Mouse (Mus musculus) adrenal gland, adult 2 months (tissue): Measurements from ENCODE around the gene Aldh16a1. TPM values are rescaled to one million over a fixed set of nuclear protein-coding genes. Genes with fewer than 3 reads are reported as not detected.
"Not testable (repeated sequence)": the region's sequence is repeated elsewhere in the genome, so short reads cannot be mapped to it uniquely, and the experiment has no call there.

Experiments
- DNase-seq: peaks from one replicate; pipeline ENCODE4 v3.0.0; 2021
- polyA plus RNA-seq: library from polyadenylated mRNA; depleted of rRNA; stranded (reverse); fragments of >200 nt; gene quantifications from 2 replicates; pipeline ENCODE4 v1.2.3, GENCODE M21; 2012
- total RNA-seq, 2 experiments: library from RNA; stranded (reverse); gene quantifications; 2 replicates each; pipeline ENCODE4 v1.2.3; 2021

Aldh16a1 gene
- total and polyA plus RNA-seq, 3 experiments, result 81.3 to 92.6 (median 86.6) TPM

DNA sequence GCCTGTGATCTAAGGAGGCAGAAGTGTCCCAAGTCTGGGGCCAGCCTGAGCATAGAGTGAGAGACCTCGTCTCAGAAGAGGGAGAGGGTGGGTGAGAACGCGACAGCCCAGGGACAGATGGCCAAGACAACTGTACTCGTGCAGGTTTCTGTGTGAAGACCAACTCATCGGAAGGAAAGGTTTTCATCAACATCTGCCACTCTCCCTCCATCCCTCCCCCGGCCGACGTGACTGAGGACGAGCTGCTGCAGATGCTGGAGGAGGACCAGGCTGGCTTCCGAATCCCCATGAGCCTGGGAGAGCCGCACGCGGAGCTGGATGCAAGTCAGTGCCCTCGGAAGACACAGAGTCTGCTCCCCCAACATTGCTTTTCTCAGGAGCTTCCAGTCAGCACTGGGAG, 3.1 kb upstream of the Aldh16a1 start:
- no peak for DNase-seq

DNA sequence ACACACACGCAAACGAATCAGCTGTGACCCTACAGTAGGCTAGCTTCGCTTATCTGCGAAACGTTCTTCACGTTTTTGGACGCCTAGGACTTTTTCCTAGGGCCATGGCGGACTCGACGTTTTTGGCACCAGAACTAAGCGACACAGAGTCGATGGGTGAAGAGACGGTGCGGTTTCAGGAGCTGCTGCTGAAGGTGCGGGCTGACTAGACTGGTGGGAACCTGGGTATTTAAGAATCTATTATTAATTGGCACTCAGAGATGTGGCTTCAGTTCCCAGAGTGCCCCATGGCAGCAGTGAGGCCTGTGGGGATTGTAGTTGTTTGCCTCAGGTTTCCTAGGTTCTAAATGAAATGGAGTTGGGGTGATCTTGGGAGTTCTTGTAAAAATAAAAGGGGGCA, 1.8 kb upstream of the Aldh16a1 start:
- no peak for DNase-seq

DNA sequence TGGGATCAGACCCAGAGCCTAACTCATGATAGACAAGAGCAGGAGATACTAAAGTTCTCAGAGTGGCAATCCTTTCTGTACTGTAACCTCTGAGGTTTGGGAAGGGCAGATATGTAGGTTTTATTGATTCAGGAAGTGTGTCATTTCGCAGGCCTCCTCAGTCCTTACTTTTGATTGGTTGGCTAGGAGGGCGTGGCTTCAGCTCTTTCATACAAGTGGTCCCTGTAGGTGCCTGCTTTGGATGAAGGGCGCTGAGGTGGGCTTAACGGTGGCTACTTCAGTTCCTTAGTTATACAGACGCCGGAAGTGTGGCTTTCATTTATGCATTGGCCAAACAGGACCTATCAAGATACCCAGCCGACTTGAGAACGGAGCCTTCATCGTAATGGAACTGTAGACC, 1.2 kb upstream of the Aldh16a1 start:
- DNase-seq, result no peak

DNA sequence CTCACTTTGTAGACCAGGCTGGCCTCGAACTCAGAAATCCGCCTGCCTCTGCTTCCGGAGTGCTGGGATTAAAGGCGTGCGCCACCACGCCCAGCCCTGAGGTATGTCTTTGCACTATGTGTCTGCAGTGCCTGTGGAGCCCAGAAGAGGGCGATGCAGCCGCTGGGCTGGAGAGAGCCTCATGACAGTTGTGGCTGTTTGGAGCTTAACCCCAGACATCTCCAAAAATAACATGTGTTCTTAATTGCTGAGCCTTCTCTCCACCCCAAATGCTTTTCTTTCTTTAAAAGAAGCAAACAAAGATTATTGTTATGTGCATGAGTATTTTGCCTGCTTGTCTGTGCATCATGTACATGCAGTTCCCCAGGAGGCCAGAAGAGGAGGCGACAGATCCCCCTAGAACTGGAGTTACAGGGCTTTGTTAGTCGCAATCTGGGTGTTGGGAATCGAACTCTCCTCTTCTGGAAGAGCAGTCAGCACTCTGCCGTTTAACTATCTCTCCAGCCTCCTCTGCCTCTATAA, 670 bp upstream of the Aldh16a1 start:
- DNase-seq, result peak; percentile 48

DNA sequence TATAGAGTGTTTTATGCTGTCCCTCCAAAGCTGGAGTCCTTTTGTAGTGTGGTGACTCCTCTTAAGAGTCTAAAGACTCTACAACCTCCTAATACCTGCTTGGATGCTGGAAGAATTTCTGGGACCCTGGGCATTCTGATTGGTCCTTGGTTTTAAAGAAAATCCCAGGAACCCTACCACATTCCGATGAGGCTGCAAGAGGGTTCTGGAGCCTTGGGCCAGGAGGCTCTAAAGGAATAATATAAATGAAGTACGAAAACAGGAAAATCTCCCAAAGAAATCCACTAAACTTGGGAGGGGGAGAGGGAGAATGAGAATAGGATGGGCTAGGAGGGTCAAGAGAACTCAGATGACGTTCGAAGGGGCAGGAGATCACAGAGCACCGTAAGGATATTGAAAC, 798 bp downstream of the Aldh16a1 start:
- DNase-seq, result no peak

DNA sequence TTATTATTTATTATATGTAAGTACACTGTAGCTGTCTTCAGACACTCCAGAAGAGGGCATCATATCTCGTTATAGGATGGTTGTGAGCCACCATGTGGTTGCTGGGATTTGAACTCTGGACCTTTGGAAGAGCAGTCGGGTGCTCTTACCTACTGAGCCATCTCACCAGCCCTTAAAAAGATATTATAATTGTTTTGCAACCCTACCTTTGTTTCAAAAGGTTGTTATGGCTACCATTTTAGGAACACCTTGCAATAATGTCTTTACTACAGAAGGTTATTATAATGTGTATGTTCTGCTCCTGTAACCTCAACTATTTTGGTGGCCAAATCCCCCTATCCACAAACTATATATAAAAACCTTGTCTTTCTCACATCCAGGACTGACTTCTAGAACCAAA, 1.3 kb downstream of the Aldh16a1 start:
- DNase-seq, result not testable (repeated sequence)

DNA sequence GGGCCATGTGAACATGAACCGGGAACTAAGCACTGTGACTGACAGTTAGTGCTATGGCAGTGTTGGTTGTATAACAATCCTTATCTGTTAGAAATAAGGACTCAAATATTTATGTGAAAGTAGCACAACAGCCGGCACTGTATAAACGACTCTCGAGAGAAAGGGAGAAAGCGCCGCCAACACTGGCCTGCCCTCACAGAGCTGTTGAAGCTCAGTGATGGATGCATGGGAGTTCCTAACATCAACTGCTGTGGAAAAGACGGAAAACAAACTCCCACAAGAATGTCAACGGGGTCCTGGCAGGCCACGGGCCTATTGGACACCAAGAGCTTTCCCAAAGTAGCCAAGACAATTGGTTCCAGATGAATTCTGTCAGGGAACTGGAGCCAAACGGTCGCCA, 3.1 kb downstream of the Aldh16a1 start:
- no peak for DNase-seq

- no peak for DNase-seq
Observed at GRCm38 (mm10) chr7:45150321-45150720, 4.1 kb downstream of the Aldh16a1 start.

GRCm38 (mm10) chr7:45149545-45149944, 4.8 kb downstream of the Aldh16a1 start:
- DNase-seq, result no peak

GRCm38 (mm10) chr7:45148534-45149098, 5.8 kb downstream of the Aldh16a1 start:
- DNase-seq, result no peak

- DNase-seq, result no peak
Observed at GRCm38 (mm10) chr7:45147899-45148298, 6.5 kb downstream of the Aldh16a1 start.

GRCm38 (mm10) chr7:45147267-45147666, 7.1 kb downstream of the Aldh16a1 start:
- no peak for DNase-seq

- DNase-seq, result no peak
Observed at GRCm38 (mm10) chr7:45145460-45145859, 8.9 kb downstream of the Aldh16a1 start.

- DNase-seq, result no peak
Observed at GRCm38 (mm10) chr7:45144368-45145174, 9.8 kb downstream of the Aldh16a1 start.

DNA sequence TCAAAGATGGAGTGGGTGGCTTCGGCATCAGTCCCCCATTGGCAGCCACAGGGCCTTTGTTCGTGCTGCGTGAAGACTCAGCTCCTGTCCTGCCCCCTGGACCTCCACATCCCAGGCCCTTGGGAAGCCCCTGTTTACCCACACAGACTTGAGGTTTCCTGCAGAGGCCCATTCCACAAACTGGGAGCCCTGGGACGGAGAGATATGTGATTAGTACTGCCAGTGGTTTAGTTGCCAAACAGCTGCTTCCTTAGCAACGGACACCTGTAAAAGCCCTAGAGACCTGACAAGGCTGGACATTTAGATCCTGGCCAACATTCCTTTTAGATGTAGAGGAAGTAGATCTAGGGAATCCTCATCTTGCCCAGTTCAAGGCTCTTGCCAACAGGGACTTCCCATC, 12.5 kb downstream of the Aldh16a1 start:
- no peak for DNase-seq

DNA sequence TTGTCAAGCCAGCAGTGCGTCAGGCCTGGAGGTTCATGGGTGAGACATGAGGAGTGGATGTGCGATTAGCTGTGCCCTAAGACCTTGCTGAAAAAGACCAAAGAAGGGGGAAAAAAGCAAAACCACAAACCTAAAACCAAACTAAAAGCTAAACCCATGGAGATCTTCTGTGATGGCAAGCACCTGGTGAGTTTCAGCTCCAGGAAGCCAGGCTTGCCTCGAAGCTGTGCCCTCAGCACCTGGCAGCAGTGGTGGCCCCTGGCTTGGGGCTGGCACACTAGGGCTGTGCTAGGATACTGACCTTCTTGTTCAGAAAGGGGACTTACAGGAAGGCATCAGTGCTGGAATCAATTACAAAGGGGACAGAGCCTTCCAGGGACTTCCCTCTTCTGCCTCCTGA, 13.1 kb downstream of the Aldh16a1 start:
- DNase-seq, result no peak

GRCm38 (mm10) chr7:45139904-45140723, 14.3 kb downstream of the Aldh16a1 start:
- DNase-seq, result peak; percentile 78

GRCm38 (mm10) chr7:45138403-45138802, 16.0 kb downstream of the Aldh16a1 start:
- no peak for DNase-seq

GRCm38 (mm10) chr7:45137171-45138006, 17.0 kb downstream of the Aldh16a1 start:
- no peak for DNase-seq

- DNase-seq, result peak; percentile 96
Observed at GRCm38 (mm10) chr7:45135993-45136567, 18.3 kb downstream of the Aldh16a1 start, which contains the start of the genes Gm45713 and Flt3l. Gm45713 (minus strand) TSS chr7:45136231. Flt3l (minus strand) TSS chr7:45136432.

GRCm38 (mm10) chr7:45135370-45135769, 19.0 kb downstream of the Aldh16a1 start:
- DNase-seq, result no peak
